Comparison of ENCODE assay signal across 13 mouse cellular contexts in genomic region chr5:130128686-130129523, GRCm38 (mm10). TPM values are rescaled to one million over a fixed set of nuclear protein-coding genes. Genes with fewer than 3 reads are reported as not detected.
DNase-seq lines count a peak whose midpoint lies in the region; ATAC-seq and TF ChIP-seq lines count a peak whose summit lies in the region.
"Had no signal": no experiment of that assay in that cellular context is flagged by ENCODE, and none has a peak within 500 bp of the region (broad histone marks: within the 10 kb centered on the region; RNA-seq: fewer than 3 reads in every experiment).

No protein-coding gene starts in this region.

- 54% methylated on average over 11 of the region's 11 CpGs for WGBS in embryonic facial prominence, embryonic 12.5 days
- WGBS in embryonic facial prominence, embryonic 10.5 days, result 69% methylated on average over 11 of the region's 11 CpGs
- 49% methylated on average over 11 of the region's 11 CpGs for whole genome bisulfite sequencing in limb, embryonic 12.5 days
- WGBS in limb, embryonic 10.5 days, result 57% methylated on average over 11 of the region's 11 CpGs
- WGBS in embryonic facial prominence, embryonic 15.5 days, result 44% methylated on average over 11 of the region's 11 CpGs
- WGBS in small intestine, adult 2 months, result 69% methylated on average over 11 of the region's 11 CpGs

- H3K4me2 ChIP-seq in embryonic facial prominence, embryonic 12.5 days (replicated peaks), result no peak overlapping the region
- H3K4me2 ChIP-seq in limb, embryonic 12.5 days, result no peak overlapping the region
- no peak overlapping the region for H3K4me2 ChIP-seq in embryonic facial prominence, embryonic 15.5 days (replicated peaks)
- H3K4me2 ChIP-seq: lung, embryonic 14.5 days had no signal

- H3K4me1 ChIP-seq in embryonic facial prominence, embryonic 12.5 days, result peaks cover 4% of the 10 kb centered on the region; the same call in 1 of the 2 replicates
- H3K4me1 ChIP-seq in embryonic facial prominence, embryonic 10.5 days, result peaks cover 7% of the 10 kb centered on the region; the same call in 1 of the 2 replicates
- peaks cover 9% of the 10 kb centered on the region; the same call in 1 of the 2 replicates for H3K4me1 ChIP-seq in limb, embryonic 12.5 days (replicated peaks)
- peaks cover 11% of the 10 kb centered on the region for H3K4me1 ChIP-seq in limb, embryonic 10.5 days
- H3K4me1 ChIP-seq in embryonic facial prominence, embryonic 15.5 days, result peaks cover 11% of the 10 kb centered on the region
- H3K4me1 ChIP-seq in small intestine, adult 2 months (ENCODE audit: control insufficient read depth, insufficient read depth, insufficient read length, low read length), result no peaks in the 10 kb centered on the region

- TF ChIP-seq CTCF in small intestine, adult 2 months (IDR thresholded peaks at IDR 0.05; ENCODE audit: extremely low read depth, insufficient read length, insufficient replicate concordance, low read depth, low read length), result no peak

- H3K4me3 ChIP-seq in embryonic facial prominence, embryonic 12.5 days, result no peak overlapping the region
- H3K4me3 ChIP-seq in embryonic facial prominence, embryonic 10.5 days, result no peak overlapping the region
- no peak overlapping the region for H3K4me3 ChIP-seq in limb, embryonic 12.5 days (replicated peaks)
- no peak overlapping the region for H3K4me3 ChIP-seq in limb, embryonic 10.5 days
- H3K4me3 ChIP-seq in embryonic facial prominence, embryonic 15.5 days (replicated peaks), result no peak overlapping the region
- no peak overlapping the region for H3K4me3 ChIP-seq in small intestine, adult 2 months (ENCODE audit: low read depth, low read length)
- H3K4me3 ChIP-seq: erythroblast, embryonic 14.5 days had no signal

- no peaks in the 10 kb centered on the region for H3K9me3 ChIP-seq in embryonic facial prominence, embryonic 12.5 days
- H3K9me3 ChIP-seq in embryonic facial prominence, embryonic 10.5 days, result no peaks in the 10 kb centered on the region
- no peaks in the 10 kb centered on the region for H3K9me3 ChIP-seq in limb, embryonic 12.5 days
- H3K9me3 ChIP-seq in limb, embryonic 10.5 days (replicated peaks), result no peaks in the 10 kb centered on the region
- H3K9me3 ChIP-seq in embryonic facial prominence, embryonic 15.5 days (replicated peaks), result no peaks in the 10 kb centered on the region

- no peak overlapping the region for H3K9ac ChIP-seq in embryonic facial prominence, embryonic 12.5 days
- no peak overlapping the region for H3K9ac ChIP-seq in limb, embryonic 12.5 days (replicated peaks)
- H3K9ac ChIP-seq in embryonic facial prominence, embryonic 15.5 days, result no peak overlapping the region
- H3K9ac ChIP-seq: lung, embryonic 14.5 days had no signal

- no peaks in the 10 kb centered on the region for H3K27me3 ChIP-seq in embryonic facial prominence, embryonic 12.5 days
- H3K27me3 ChIP-seq in embryonic facial prominence, embryonic 10.5 days (replicated peaks; ENCODE audit: low read depth, poor library complexity, severe bottlenecking), result no peaks in the 10 kb centered on the region
- H3K27me3 ChIP-seq in limb, embryonic 12.5 days, result no peaks in the 10 kb centered on the region
- no peaks in the 10 kb centered on the region for H3K27me3 ChIP-seq in limb, embryonic 10.5 days (ENCODE audit: low read depth, poor library complexity, severe bottlenecking)
- no peaks in the 10 kb centered on the region for H3K27me3 ChIP-seq in embryonic facial prominence, embryonic 15.5 days
- no peaks in the 10 kb centered on the region for H3K27me3 ChIP-seq in small intestine, adult 2 months (ENCODE audit: control insufficient read depth, insufficient read depth, low read length)

- no peak for DNase-seq in embryonic facial prominence, embryonic 10.5 days (ENCODE audit: low spot score)
- no peak for DNase-seq in limb, embryonic 10.5 days (ENCODE audit: low spot score)
- DNase-seq in frontal cortex, postnatal 14 days (ENCODE audit: low spot score in 2 of 2), result no peak
- DNase-seq: cerebellum, adult 9-10 months; heart, postnatal 36 days; lung, embryonic 14.5 days had no signal

- no peak for TF ChIP-seq POLR2A in small intestine, adult 2 months (IDR thresholded peaks at IDR 0.05; ENCODE audit: low read depth, low read length)

- no peak for ATAC-seq in embryonic facial prominence, embryonic 12.5 days (ENCODE audit: insufficient number of reproducible peaks, insufficient read depth, low FRiP score, low TSS enrichment)
- no peak; the same call in 1 of the 2 replicates for ATAC-seq in limb, embryonic 12.5 days (ENCODE audit: insufficient number of reproducible peaks, insufficient read depth, low FRiP score, low TSS enrichment, low read depth)
- ATAC-seq in embryonic facial prominence, embryonic 15.5 days (ENCODE audit: insufficient number of reproducible peaks, low FRiP score, low TSS enrichment, low read depth), result peak; percentile 64
- ATAC-seq in erythroblast, adult 5-6 weeks (replicated peaks; ENCODE audit: low FRiP score, poor library complexity, severe bottlenecking), result no peak
- ATAC-seq: intestine, embryonic 16.5 days had no signal

- peaks cover 13% of the 10 kb centered on the region; the same call in 1 of the 2 replicates for H3K36me3 ChIP-seq in embryonic facial prominence, embryonic 12.5 days
- peaks cover 33% of the 10 kb centered on the region for H3K36me3 ChIP-seq in embryonic facial prominence, embryonic 10.5 days (replicated peaks)
- peaks cover 47% of the 10 kb centered on the region for H3K36me3 ChIP-seq in limb, embryonic 12.5 days
- H3K36me3 ChIP-seq in limb, embryonic 10.5 days, result peaks cover 43% of the 10 kb centered on the region
- H3K36me3 ChIP-seq in embryonic facial prominence, embryonic 15.5 days, result 0 out of 2 replicates have a peak, but pooled peaks cover 3% of the 10 kb centered on the region
- H3K36me3 ChIP-seq in small intestine, adult 2 months (ENCODE audit: control insufficient read depth, insufficient read depth, low read length), result no peaks in the 10 kb centered on the region

- H3K27ac ChIP-seq in embryonic facial prominence, embryonic 12.5 days, result 0 out of 2 replicates have a peak overlapping the region, but pooled peaks have one; percentile 50
- H3K27ac ChIP-seq in embryonic facial prominence, embryonic 10.5 days (replicated peaks), result no peak overlapping the region
- H3K27ac ChIP-seq in limb, embryonic 12.5 days, result 0 out of 2 replicates have a peak overlapping the region, but pooled peaks have one; percentile 45
- H3K27ac ChIP-seq in limb, embryonic 10.5 days, result no peak overlapping the region
- H3K27ac ChIP-seq in embryonic facial prominence, embryonic 15.5 days (replicated peaks), result peak overlapping the region; percentile 45
- 0 out of 2 replicates have a peak overlapping the region, but pooled peaks have one; percentile 71 for H3K27ac ChIP-seq in small intestine, adult 2 months (ENCODE audit: insufficient read depth, low read depth, low read length)

RNA-seq across cellular contexts. Expression of gene Kctd7, which starts 15.8 kb away (rescaled TPM):
- 7.3 and 8.7 TPM in 2 replicates for polyA plus RNA-seq in embryonic facial prominence, embryonic 12.5 days (2016; fragmentation: Nextera tagmentation; extraction: Ambion mirVana)
- 4.7 and 5.1 TPM in 2 replicates for polyA plus RNA-seq in embryonic facial prominence, embryonic 10.5 days (2016; fragmentation: Nextera tagmentation; extraction: Ambion mirVana)
- 6.3 and 6.9 TPM in 2 replicates for polyA plus RNA-seq in limb, embryonic 12.5 days (2016; fragmentation: Nextera tagmentation; extraction: Ambion mirVana)
- 3.4 and 4.7 TPM in 2 replicates for polyA plus RNA-seq in limb, embryonic 10.5 days (2016; fragmentation: Nextera tagmentation; extraction: Ambion mirVana)
- 6.1 and 7.4 TPM in 2 replicates for polyA plus RNA-seq in embryonic facial prominence, embryonic 15.5 days (2015; fragmentation: Nextera tagmentation; extraction: Ambion mirVana)
- 1.3 TPM in 2 replicates for polyA plus RNA-seq in small intestine, adult 2 months (2012; rRNA removed)
- total RNA-seq in erythroblast, adult 5-6 weeks (2015; ENCODE audit: low replicate concordance), result 0.96 and 2.3 TPM in 2 replicates
- total RNA-seq in erythroblast, adult 5-6 weeks (2017; ENCODE audit: low replicate concordance), result 1.3 and 2.0 TPM in 2 replicates

RNA-seq across cellular contexts. Expression of gene Rabgef1, which starts 42.7 kb away (rescaled TPM):
- 26.3 and 30.3 TPM in 2 replicates for polyA plus RNA-seq in embryonic facial prominence, embryonic 12.5 days (2016; fragmentation: Nextera tagmentation; extraction: Ambion mirVana)
- 26.2 and 27.2 TPM in 2 replicates for polyA plus RNA-seq in embryonic facial prominence, embryonic 10.5 days (2016; fragmentation: Nextera tagmentation; extraction: Ambion mirVana)
- 26.8 and 26.9 TPM in 2 replicates for polyA plus RNA-seq in limb, embryonic 12.5 days (2016; fragmentation: Nextera tagmentation; extraction: Ambion mirVana)
- 21.7 and 22.1 TPM in 2 replicates for polyA plus RNA-seq in limb, embryonic 10.5 days (2016; fragmentation: Nextera tagmentation; extraction: Ambion mirVana)
- polyA plus RNA-seq in embryonic facial prominence, embryonic 15.5 days (2015; fragmentation: Nextera tagmentation; extraction: Ambion mirVana), result 30.1 and 32.6 TPM in 2 replicates
- polyA plus RNA-seq in small intestine, adult 2 months (2012; rRNA removed), result 7.6 and 11.5 TPM in 2 replicates
- 15.7 and 43.2 TPM in 2 replicates for total RNA-seq in erythroblast, adult 5-6 weeks (2015; ENCODE audit: low replicate concordance)
- total RNA-seq in erythroblast, adult 5-6 weeks (2017; ENCODE audit: low replicate concordance), result 40.7 and 47.1 TPM in 2 replicates

RNA-seq across cellular contexts. Expression of gene Tpst1, which starts 55.8 kb away (rescaled TPM):
- polyA plus RNA-seq in embryonic facial prominence, embryonic 12.5 days (2016; fragmentation: Nextera tagmentation; extraction: Ambion mirVana), result 77.2 and 83.6 TPM in 2 replicates
- polyA plus RNA-seq in embryonic facial prominence, embryonic 10.5 days (2016; fragmentation: Nextera tagmentation; extraction: Ambion mirVana), result 52.3 and 55.6 TPM in 2 replicates
- 83.5 and 85.3 TPM in 2 replicates for polyA plus RNA-seq in limb, embryonic 12.5 days (2016; fragmentation: Nextera tagmentation; extraction: Ambion mirVana)
- polyA plus RNA-seq in limb, embryonic 10.5 days (2016; fragmentation: Nextera tagmentation; extraction: Ambion mirVana), result 65.4 and 65.6 TPM in 2 replicates
- 99.2 and 111 TPM in 2 replicates for polyA plus RNA-seq in embryonic facial prominence, embryonic 15.5 days (2015; fragmentation: Nextera tagmentation; extraction: Ambion mirVana)
- 4.4 and 4.8 TPM in 2 replicates for polyA plus RNA-seq in small intestine, adult 2 months (2012; rRNA removed)
- total RNA-seq in erythroblast, adult 5-6 weeks (2015; ENCODE audit: low replicate concordance), result 7.9 and 14.4 TPM in 2 replicates
- total RNA-seq in erythroblast, adult 5-6 weeks (2017; ENCODE audit: low replicate concordance), result 2.1 and 3.5 TPM in 2 replicates

Comparison
In these comparisons a context has a peak if more than half of its experiments do, and no peak if none do; other contexts are left out.
1. H3K27ac ChIP-seq: peak in embryonic facial prominence, embryonic 12.5 days (single experiment), limb, embryonic 12.5 days (single experiment), embryonic facial prominence, embryonic 15.5 days (single experiment) and small intestine, adult 2 months (single experiment); none in embryonic facial prominence, embryonic 10.5 days (single experiment) and limb, embryonic 10.5 days (single experiment).